Mouse (Mus musculus) thymus, postnatal 10 days (tissue): ENCODE data around the gene Arhgap15.

ENCODE experiments used
- DNase-seq, 2 experiments: peaks; one replicate each; pipeline ENCODE4 v3.0.0; 2021; ENCODE audit warnings: low spot score in 2 of 2

Arhgap15 gene

DNA sequence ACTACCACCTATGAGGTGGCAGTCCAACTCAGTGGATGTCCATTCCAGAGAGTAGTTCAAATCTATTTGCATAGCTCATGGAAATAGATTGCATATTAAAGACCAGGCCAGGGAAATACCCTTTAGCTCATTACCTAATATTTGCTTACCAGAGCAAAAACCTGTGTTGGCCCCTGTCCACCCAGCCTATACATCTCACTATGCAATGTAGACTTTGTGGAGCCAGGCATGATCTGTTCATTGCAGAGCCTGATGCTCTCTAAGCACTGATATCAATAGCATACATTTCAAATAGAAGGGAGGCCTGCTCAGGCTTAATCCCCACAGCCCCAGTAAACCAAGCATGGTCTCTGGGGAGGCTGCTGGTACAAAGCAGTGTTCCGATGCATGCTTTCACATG is 689.4 kb downstream of the Arhgap15 start:
- no peak for DNase-seq

DNA sequence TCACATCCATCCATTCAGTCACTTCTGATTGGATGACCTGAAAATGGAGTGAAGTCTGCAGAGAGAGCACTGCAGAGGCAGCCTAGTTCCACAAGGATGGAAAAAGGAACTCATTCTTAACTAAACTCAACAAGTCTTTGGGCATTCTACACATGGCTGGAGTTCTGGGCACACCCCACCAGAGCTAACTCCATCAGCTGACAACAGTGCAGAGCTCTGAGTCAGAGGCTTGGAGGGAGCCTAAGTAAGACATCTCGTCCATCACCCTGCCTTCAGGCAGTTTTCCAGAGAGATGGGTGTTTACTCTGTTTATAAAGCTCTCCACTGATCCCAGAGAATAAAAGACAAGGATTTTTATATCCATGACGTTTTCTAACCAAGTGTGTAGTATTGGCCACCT is 696.3 kb downstream of the Arhgap15 start:
- no peak for DNase-seq
